ENCODE assay signal across 20 mouse cellular contexts in the genomic region with DNA sequence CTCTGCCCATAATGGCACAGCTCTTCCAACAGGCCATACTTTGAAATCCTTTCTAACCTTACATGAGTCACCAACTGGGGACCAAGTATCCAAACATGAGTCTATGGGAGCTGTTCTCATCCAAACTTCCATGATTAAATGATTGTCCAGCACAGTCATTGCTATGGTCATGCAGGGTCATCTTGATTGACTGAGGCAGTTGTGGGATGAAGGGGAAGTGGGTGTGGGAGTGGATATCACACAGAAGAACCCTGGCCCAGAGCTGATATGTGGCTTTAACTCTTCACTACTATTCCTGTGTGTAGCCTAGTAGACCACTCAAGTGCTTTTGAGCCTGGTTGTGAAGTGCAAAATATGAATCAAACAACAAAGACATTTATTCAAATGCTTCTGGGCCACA.
"Had no signal": no experiment of that assay in that cellular context is flagged by ENCODE, and none has a peak within 500 bp of the region (broad histone marks: within the 10 kb centered on the region; RNA-seq: fewer than 3 reads in every experiment).

No protein-coding gene starts in this region.

- H3K4me1 ChIP-seq: intestine, embryonic 15.5 days had no signal

- H3K27ac ChIP-seq: heart, adult 2 months; hindbrain, embryonic 10.5 days; hindbrain, embryonic 12.5 days; hindbrain, embryonic 14.5 days; intestine, embryonic 15.5 days; limb, embryonic 13.5 days; limb, embryonic 15.5 days; liver, embryonic 12.5 days had no signal

- H3K9me3 ChIP-seq: heart, embryonic 12.5 days; hindbrain, embryonic 10.5 days; hindbrain, embryonic 12.5 days; intestine, embryonic 15.5 days; limb, embryonic 13.5 days; limb, embryonic 15.5 days; liver, embryonic 12.5 days had no signal

- H3K4me3 ChIP-seq: heart, adult 2 months; hindbrain, embryonic 12.5 days had no signal

- H3K27me3 ChIP-seq: heart, embryonic 12.5 days; intestine, embryonic 15.5 days; limb, embryonic 15.5 days; liver, embryonic 12.5 days had no signal

- DNase-seq: gastrocnemius, adult 2 months; gastrocnemius, postnatal 14 days; gastrocnemius, postnatal 36 days; heart, adult 2 months; heart, postnatal 10 days; heart, postnatal 4 days; kidney, adult 18-20 months; kidney, adult 8-10 months; kidney, postnatal 10 days; kidney, postnatal 25 days; kidney, postnatal 4 days; left cerebral cortex, postnatal 4 days had no signal

- H3K36me3 ChIP-seq: heart, embryonic 12.5 days; hindbrain, embryonic 10.5 days; hindbrain, embryonic 12.5 days; intestine, embryonic 15.5 days; limb, embryonic 13.5 days; limb, embryonic 15.5 days; liver, embryonic 12.5 days had no signal
